ENCODE assay signal across 31 mouse cellular contexts in genomic region chr17:15101355-15101754, GRCm38 (mm10).
A peak's percentile ranks its signal among the peaks of the same experiment; 100 is the strongest.
DNase-seq lines count a peak whose midpoint lies in the region; ATAC-seq and TF ChIP-seq lines count a peak whose summit lies in the region.
"Had no signal": no experiment of that assay in that cellular context is flagged by ENCODE, and none has a peak within 500 bp of the region (broad histone marks: within the 10 kb centered on the region; RNA-seq: fewer than 3 reads in every experiment).

No protein-coding gene starts in this region.

- no peak for DNase-seq in forebrain, postnatal 0 days
- peak; percentile 31 for DNase-seq in left cerebral cortex, postnatal 4 days
- no peak for DNase-seq in left cerebral cortex, adult 9 months (ENCODE audit: low spot score in 2 of 2)
- DNase-seq in gastrocnemius, postnatal 10 days, result peak; percentile 18
- peak; percentile 50 for DNase-seq in hindbrain, postnatal 0 days (ENCODE audit: low spot score)
- DNase-seq in urinary bladder, postnatal 25 days (ENCODE audit: low spot score), result no peak
- DNase-seq: adrenal gland, postnatal 10 days; cerebellum, adult 9-10 months; embryo, embryonic 11 days; heart, adult 11 months; heart, postnatal 36 days; kidney, adult 2 months; kidney, postnatal 36 days; lung, embryonic 14.5 days; lung, postnatal 14 days; right cerebral cortex, postnatal 4 days; thymus, adult 2 months; thymus, postnatal 36 days had no signal

- 78% methylated on average over 4 of the region's 4 CpGs for WGBS in forebrain, postnatal 0 days
- WGBS in forebrain, embryonic 15.5 days, result 87% methylated on average over 4 of the region's 4 CpGs
- WGBS in hindbrain, postnatal 0 days, result 56% methylated on average over 4 of the region's 4 CpGs
- WGBS in intestine, postnatal 0 days, result 91% methylated on average over 4 of the region's 4 CpGs

- no peak overlapping the region for H3K9ac ChIP-seq in forebrain, postnatal 0 days
- no peak overlapping the region for H3K9ac ChIP-seq in forebrain, embryonic 15.5 days (replicated peaks)
- no peak overlapping the region for H3K9ac ChIP-seq in hindbrain, postnatal 0 days (replicated peaks; ENCODE audit: low read length)
- H3K9ac ChIP-seq in intestine, postnatal 0 days (ENCODE audit: low read depth, low read length), result no peak overlapping the region
- H3K9ac ChIP-seq: embryonic facial prominence, embryonic 13.5 days; forebrain, embryonic 12.5 days; heart, embryonic 15.5 days; liver, embryonic 15.5 days; lung, embryonic 14.5 days; midbrain, embryonic 15.5 days; neural tube, embryonic 12.5 days had no signal

- TF ChIP-seq CTCF in forebrain, postnatal 0 days (IDR thresholded peaks at IDR 0.05; ENCODE audit: low read depth), result no peak
- no peak for TF ChIP-seq CTCF in hindbrain, postnatal 0 days (IDR thresholded peaks at IDR 0.05; ENCODE audit: low read depth)
- no peak for TF ChIP-seq CTCF in intestine, postnatal 0 days (IDR thresholded peaks at IDR 0.05; ENCODE audit: low read depth)

- H3K36me3 ChIP-seq in forebrain, postnatal 0 days (ENCODE audit: insufficient read depth), result no peaks in the 10 kb centered on the region
- no peaks in the 10 kb centered on the region for H3K36me3 ChIP-seq in forebrain, embryonic 15.5 days
- H3K36me3 ChIP-seq in hindbrain, postnatal 0 days (ENCODE audit: insufficient read depth, low read length), result no peaks in the 10 kb centered on the region
- no peaks in the 10 kb centered on the region for H3K36me3 ChIP-seq in intestine, postnatal 0 days (ENCODE audit: control insufficient read depth, insufficient read depth)
- H3K36me3 ChIP-seq: embryonic facial prominence, embryonic 13.5 days; forebrain, embryonic 12.5 days; heart, embryonic 10.5 days; heart, embryonic 15.5 days; liver, embryonic 15.5 days; midbrain, embryonic 15.5 days; neural tube, embryonic 12.5 days had no signal

- H3K27ac ChIP-seq in forebrain, postnatal 0 days (ENCODE audit: low read depth, low read length), result no peak overlapping the region
- no peak overlapping the region for H3K27ac ChIP-seq in forebrain, embryonic 15.5 days (replicated peaks)
- no peak overlapping the region for H3K27ac ChIP-seq in hindbrain, postnatal 0 days
- no peak overlapping the region for H3K27ac ChIP-seq in intestine, postnatal 0 days (ENCODE audit: low read depth, low read length)
- H3K27ac ChIP-seq: embryonic facial prominence, embryonic 13.5 days; forebrain, embryonic 12.5 days; heart, embryonic 10.5 days; heart, embryonic 15.5 days; layer of hippocampus, adult 2 months; liver, embryonic 15.5 days; midbrain, embryonic 15.5 days; neural tube, embryonic 12.5 days had no signal

- intact Hi-C loops in left cerebral cortex, postnatal 4 days (cut with DNase I), result no loop called here

- H3K4me2 ChIP-seq in forebrain, postnatal 0 days (ENCODE audit: low read depth), result no peak overlapping the region
- H3K4me2 ChIP-seq in forebrain, embryonic 15.5 days (replicated peaks), result no peak overlapping the region
- no peak overlapping the region for H3K4me2 ChIP-seq in hindbrain, postnatal 0 days (ENCODE audit: low read depth, low read length)
- H3K4me2 ChIP-seq in intestine, postnatal 0 days (replicated peaks; ENCODE audit: low read depth), result no peak overlapping the region
- H3K4me2 ChIP-seq: embryonic facial prominence, embryonic 13.5 days; forebrain, embryonic 12.5 days; heart, embryonic 15.5 days; liver, embryonic 15.5 days; lung, embryonic 14.5 days; midbrain, embryonic 15.5 days; neural tube, embryonic 12.5 days had no signal

- no peaks in the 10 kb centered on the region for H3K9me3 ChIP-seq in forebrain, postnatal 0 days (ENCODE audit: low read length)
- H3K9me3 ChIP-seq in forebrain, embryonic 15.5 days, result no peaks in the 10 kb centered on the region
- no peaks in the 10 kb centered on the region for H3K9me3 ChIP-seq in hindbrain, postnatal 0 days (ENCODE audit: low read length)
- H3K9me3 ChIP-seq in intestine, postnatal 0 days (ENCODE audit: control insufficient read depth), result no peaks in the 10 kb centered on the region
- H3K9me3 ChIP-seq: embryonic facial prominence, embryonic 13.5 days; forebrain, embryonic 12.5 days; heart, embryonic 10.5 days; heart, embryonic 15.5 days; liver, embryonic 15.5 days; midbrain, embryonic 15.5 days; neural tube, embryonic 12.5 days had no signal

- H3K4me3 ChIP-seq in forebrain, postnatal 0 days (ENCODE audit: low read depth, low read length), result no peak overlapping the region
- no peak overlapping the region for H3K4me3 ChIP-seq in forebrain, embryonic 15.5 days
- no peak overlapping the region for H3K4me3 ChIP-seq in hindbrain, postnatal 0 days (ENCODE audit: low read length)
- H3K4me3 ChIP-seq in intestine, postnatal 0 days (ENCODE audit: low read depth, low read length), result no peak overlapping the region
- H3K4me3 ChIP-seq: embryonic facial prominence, embryonic 13.5 days; erythroblast, embryonic 14.5 days; forebrain, embryonic 12.5 days; heart, embryonic 10.5 days; heart, embryonic 15.5 days; layer of hippocampus, adult 2 months; liver, embryonic 15.5 days; midbrain, embryonic 15.5 days; neural tube, embryonic 12.5 days had no signal

- peak; percentile 62; the same call in 1 of the 2 replicates for ATAC-seq in forebrain, postnatal 0 days
- no peak for ATAC-seq in forebrain, embryonic 15.5 days (replicated peaks)
- ATAC-seq in hindbrain, postnatal 0 days, result peak; percentile 82; the same call in 1 of the 2 replicates
- no peak for ATAC-seq in intestine, postnatal 0 days
- ATAC-seq: inflammation-experienced regulatory T-cells, adult 6 months; midbrain, embryonic 15.5 days; Patski had no signal

- no peaks in the 10 kb centered on the region for H3K4me1 ChIP-seq in forebrain, postnatal 0 days (ENCODE audit: insufficient read depth)
- no peaks in the 10 kb centered on the region for H3K4me1 ChIP-seq in forebrain, embryonic 15.5 days
- no peaks in the 10 kb centered on the region for H3K4me1 ChIP-seq in hindbrain, postnatal 0 days (ENCODE audit: insufficient read depth, low read length)
- H3K4me1 ChIP-seq in intestine, postnatal 0 days (replicated peaks; ENCODE audit: control insufficient read depth, insufficient read depth, low read length), result 0 out of 2 replicates have a peak, but pooled peaks cover 7% of the 10 kb centered on the region
- H3K4me1 ChIP-seq: embryonic facial prominence, embryonic 13.5 days; forebrain, embryonic 12.5 days; heart, embryonic 10.5 days; heart, embryonic 15.5 days; liver, embryonic 15.5 days; midbrain, embryonic 15.5 days; neural tube, embryonic 12.5 days had no signal

- H3K27me3 ChIP-seq in forebrain, postnatal 0 days (ENCODE audit: insufficient read depth, low read length), result no peaks in the 10 kb centered on the region
- no peaks in the 10 kb centered on the region for H3K27me3 ChIP-seq in forebrain, embryonic 15.5 days
- 0 out of 2 replicates have a peak, but pooled peaks cover 3% of the 10 kb centered on the region for H3K27me3 ChIP-seq in hindbrain, postnatal 0 days (ENCODE audit: insufficient read depth, low read length)
- H3K27me3 ChIP-seq in intestine, postnatal 0 days (replicated peaks; ENCODE audit: control insufficient read depth, insufficient read depth, low read length), result no peaks in the 10 kb centered on the region
- H3K27me3 ChIP-seq: embryonic facial prominence, embryonic 13.5 days; forebrain, embryonic 12.5 days; liver, embryonic 15.5 days; midbrain, embryonic 15.5 days had no signal

Comparison
In these comparisons a context has a peak if more than half of its experiments do, and no peak if none do; other contexts are left out.
1. ATAC-seq: peak in forebrain, postnatal 0 days (single experiment) and hindbrain, postnatal 0 days (single experiment); none in forebrain, embryonic 15.5 days (single experiment) and intestine, postnatal 0 days (single experiment).
2. DNase-seq: peak in left cerebral cortex, postnatal 4 days (single experiment), gastrocnemius, postnatal 10 days (single experiment) and hindbrain, postnatal 0 days (single experiment); none in forebrain, postnatal 0 days (single experiment), left cerebral cortex, adult 9 months (0 of 2) and urinary bladder, postnatal 25 days (single experiment).